In genomic region chr10:91083393-91083927, GRCm38 (mm10) we compare ENCODE assay signal across 8 mouse cellular contexts. TPM values are rescaled to one million over a fixed set of nuclear protein-coding genes. Genes with fewer than 3 reads are reported as not detected.
DNase-seq lines count a peak whose midpoint lies in the region; ATAC-seq lines count a peak whose summit lies in the region.

No protein-coding gene starts in this region.

- DNase-seq in lung, postnatal 14 days: no peak
- no peak for DNase-seq in limb, embryonic 11.5 days (ENCODE audit: low spot score)
- no peak for DNase-seq in cerebellum, postnatal 25 days
- DNase-seq in ovary, postnatal 36 days (ENCODE audit: low spot score): no peak
- DNase-seq in testis, postnatal 10 days (ENCODE audit: low spot score): no peak

- H3K27me3 ChIP-seq in lung, embryonic 16.5 days (ENCODE audit: control insufficient read depth, insufficient read depth, low read depth, low read length): no peaks in the 10 kb centered on the region
- H3K27me3 ChIP-seq in embryonic facial prominence, embryonic 12.5 days: no peaks in the 10 kb centered on the region
- no peaks in the 10 kb centered on the region for H3K27me3 ChIP-seq in limb, embryonic 11.5 days (ENCODE audit: control insufficient read depth, insufficient read depth, low read length)
- no peaks in the 10 kb centered on the region for H3K27me3 ChIP-seq in neural tube, embryonic 15.5 days (replicated peaks)

- WGBS in lung, embryonic 16.5 days: 34% methylated on average over 12 of the region's 12 CpGs
- 50% methylated on average over 12 of the region's 12 CpGs for WGBS in embryonic facial prominence, embryonic 12.5 days
- WGBS in limb, embryonic 11.5 days: 52% methylated on average over 12 of the region's 12 CpGs
- 48% methylated on average over 12 of the region's 12 CpGs for WGBS in neural tube, embryonic 15.5 days

- H3K27ac ChIP-seq in lung, embryonic 16.5 days (ENCODE audit: low read length): peak overlapping the region; percentile 54
- peak overlapping the region; percentile 12; the same call in 1 of the 2 replicates for H3K27ac ChIP-seq in embryonic facial prominence, embryonic 12.5 days
- H3K27ac ChIP-seq in limb, embryonic 11.5 days (replicated peaks; ENCODE audit: low read depth, low read length): 0 out of 2 replicates have a peak overlapping the region, but pooled peaks have one; percentile 18
- peak overlapping the region; percentile 78 for H3K27ac ChIP-seq in neural tube, embryonic 15.5 days (replicated peaks)

- H3K36me3 ChIP-seq in lung, embryonic 16.5 days (ENCODE audit: control insufficient read depth, insufficient read depth, low read length): peaks cover 7% of the 10 kb centered on the region
- peaks cover 8% of the 10 kb centered on the region; the same call in 1 of the 2 replicates for H3K36me3 ChIP-seq in embryonic facial prominence, embryonic 12.5 days
- H3K36me3 ChIP-seq in limb, embryonic 11.5 days (ENCODE audit: control insufficient read depth, insufficient read depth, low read length): no peaks in the 10 kb centered on the region
- H3K36me3 ChIP-seq in neural tube, embryonic 15.5 days: peaks cover 5% of the 10 kb centered on the region; the same call in 1 of the 2 replicates

- H3K4me2 ChIP-seq in lung, embryonic 16.5 days (ENCODE audit: low read depth, low read length): peak overlapping the region; percentile 76
- peak overlapping the region; percentile 55 for H3K4me2 ChIP-seq in embryonic facial prominence, embryonic 12.5 days (replicated peaks)
- H3K4me2 ChIP-seq in limb, embryonic 11.5 days (ENCODE audit: low read depth, severe bottlenecking): peak overlapping the region; percentile 64
- H3K4me2 ChIP-seq in neural tube, embryonic 15.5 days: peak overlapping the region; percentile 73

- no peak; the same call in 1 of the 2 replicates for ATAC-seq in lung, embryonic 16.5 days (ENCODE audit: low read depth)
- peak; percentile 16; the same call in 1 of the 2 replicates for ATAC-seq in embryonic facial prominence, embryonic 12.5 days (ENCODE audit: insufficient number of reproducible peaks, insufficient read depth, low FRiP score, low TSS enrichment)
- no peak; the same call in 1 of the 2 replicates for ATAC-seq in limb, embryonic 11.5 days (ENCODE audit: insufficient number of reproducible peaks, low FRiP score, low TSS enrichment, low read depth)
- no peak for ATAC-seq in neural tube, embryonic 15.5 days (ENCODE audit: low FRiP score)

- peak overlapping the region; percentile 98 for H3K4me3 ChIP-seq in lung, embryonic 16.5 days (ENCODE audit: low read length)
- H3K4me3 ChIP-seq in embryonic facial prominence, embryonic 12.5 days: peak overlapping the region; percentile 89
- peak overlapping the region; percentile 94 for H3K4me3 ChIP-seq in limb, embryonic 11.5 days (ENCODE audit: low read depth, low read length)
- peak overlapping the region; percentile 81 for H3K4me3 ChIP-seq in neural tube, embryonic 15.5 days (replicated peaks)

- peaks cover 5% of the 10 kb centered on the region for H3K4me1 ChIP-seq in lung, embryonic 16.5 days (replicated peaks; ENCODE audit: control insufficient read depth, insufficient read depth, low read length)
- no peaks in the 10 kb centered on the region for H3K4me1 ChIP-seq in embryonic facial prominence, embryonic 12.5 days
- H3K4me1 ChIP-seq in limb, embryonic 11.5 days (ENCODE audit: control insufficient read depth, insufficient read depth, low read length): no peaks in the 10 kb centered on the region
- H3K4me1 ChIP-seq in neural tube, embryonic 15.5 days: peaks cover 9% of the 10 kb centered on the region; the same call in 1 of the 2 replicates

- peak overlapping the region; percentile 84 for H3K9ac ChIP-seq in lung, embryonic 16.5 days (ENCODE audit: low read length)
- peak overlapping the region; percentile 82 for H3K9ac ChIP-seq in embryonic facial prominence, embryonic 12.5 days
- peak overlapping the region; percentile 76 for H3K9ac ChIP-seq in limb, embryonic 11.5 days (ENCODE audit: low read length)
- peak overlapping the region; percentile 60 for H3K9ac ChIP-seq in neural tube, embryonic 15.5 days (replicated peaks)

- no peaks in the 10 kb centered on the region for H3K9me3 ChIP-seq in lung, embryonic 16.5 days (ENCODE audit: control insufficient read depth, low read length)
- no peaks in the 10 kb centered on the region for H3K9me3 ChIP-seq in embryonic facial prominence, embryonic 12.5 days
- no peaks in the 10 kb centered on the region for H3K9me3 ChIP-seq in limb, embryonic 11.5 days (ENCODE audit: control insufficient read depth, low read length)
- H3K9me3 ChIP-seq in neural tube, embryonic 15.5 days (replicated peaks): no peaks in the 10 kb centered on the region

RNA-seq across cellular contexts. Expression of gene Ikbip, which starts 0.7 kb away (rescaled TPM):
- polyA plus RNA-seq in lung, embryonic 16.5 days (2015; fragmentation: Nextera tagmentation; extraction: Ambion mirVana): 42.1 and 43.9 TPM in 2 replicates
- polyA plus RNA-seq in embryonic facial prominence, embryonic 12.5 days (2016; fragmentation: Nextera tagmentation; extraction: Ambion mirVana): 47.2 and 48.5 TPM in 2 replicates
- polyA plus RNA-seq in limb, embryonic 11.5 days (2014; fragmentation: Nextera tagmentation; extraction: Ambion mirVana): 25.3 and 27.1 TPM in 2 replicates
- 22.7 and 29.1 TPM in 2 replicates for polyA plus RNA-seq in neural tube, embryonic 15.5 days (2015; fragmentation: Nextera tagmentation; extraction: Ambion mirVana)

RNA-seq across cellular contexts. Expression of gene Apaf1, which starts 0.9 kb away (rescaled TPM):
- 13.6 and 16.2 TPM in 2 replicates for polyA plus RNA-seq in lung, embryonic 16.5 days (2015; fragmentation: Nextera tagmentation; extraction: Ambion mirVana)
- polyA plus RNA-seq in embryonic facial prominence, embryonic 12.5 days (2016; fragmentation: Nextera tagmentation; extraction: Ambion mirVana): 33.0 and 35.4 TPM in 2 replicates
- polyA plus RNA-seq in limb, embryonic 11.5 days (2014; fragmentation: Nextera tagmentation; extraction: Ambion mirVana): 29.1 and 33.0 TPM in 2 replicates
- polyA plus RNA-seq in neural tube, embryonic 15.5 days (2015; fragmentation: Nextera tagmentation; extraction: Ambion mirVana): 14.3 and 14.4 TPM in 2 replicates

RNA-seq across cellular contexts. Expression of gene Slc25a3, which starts 40.4 kb away (rescaled TPM):
- 405 and 406 TPM in 2 replicates for polyA plus RNA-seq in lung, embryonic 16.5 days (2015; fragmentation: Nextera tagmentation; extraction: Ambion mirVana)
- polyA plus RNA-seq in embryonic facial prominence, embryonic 12.5 days (2016; fragmentation: Nextera tagmentation; extraction: Ambion mirVana): 400 and 412 TPM in 2 replicates
- polyA plus RNA-seq in limb, embryonic 11.5 days (2014; fragmentation: Nextera tagmentation; extraction: Ambion mirVana): 450 and 461 TPM in 2 replicates
- 595 and 628 TPM in 2 replicates for polyA plus RNA-seq in neural tube, embryonic 15.5 days (2015; fragmentation: Nextera tagmentation; extraction: Ambion mirVana)

Comparison
In these comparisons a context has a peak if more than half of its experiments do, and no peak if none do; other contexts are left out.
1. H3K27ac ChIP-seq: peak in every context shown above with its lines; median percentile 78 in neural tube, embryonic 15.5 days; 54 in lung, embryonic 16.5 days; 18 in limb, embryonic 11.5 days; 12 in embryonic facial prominence, embryonic 12.5 days.